Mouse (Mus musculus): Measurements from ENCODE around the gene Plagl1.

DNA sequence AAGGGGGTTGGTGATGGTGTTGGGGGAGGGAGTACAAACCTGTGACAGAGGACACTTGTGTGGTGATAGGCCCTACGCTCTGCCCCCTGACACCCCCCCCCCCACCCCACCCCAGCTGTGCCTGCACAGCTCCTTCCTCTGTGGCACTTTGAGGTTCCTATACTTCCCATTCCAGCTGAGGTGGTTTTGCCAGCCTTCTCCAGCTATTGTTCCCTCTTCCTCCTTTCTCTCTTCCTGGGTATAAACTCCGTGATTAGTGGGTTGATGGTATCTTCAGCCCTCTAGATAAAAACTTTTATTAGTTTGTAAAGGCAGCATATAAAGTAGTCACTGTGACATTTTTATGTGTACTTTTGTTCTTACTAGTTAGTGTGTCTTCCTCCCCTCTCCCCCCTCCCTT is 59.0 kb downstream of the Plagl1 start:
- TF ChIP-seq CTCF (IDR thresholded peaks at IDR 0.05; ENCODE audit: borderline replicate concordance, control insufficient read depth, extremely low read depth, insufficient read depth, low read length, poor library complexity) = no peak
- no peak for TF ChIP-seq POLR2A (IDR thresholded peaks at IDR 0.05; ENCODE audit: control insufficient read depth, extremely low read depth, insufficient read depth, low read length, poor library complexity)
